Mouse (Mus musculus): ENCODE data around the gene Rimklb.

DNA sequence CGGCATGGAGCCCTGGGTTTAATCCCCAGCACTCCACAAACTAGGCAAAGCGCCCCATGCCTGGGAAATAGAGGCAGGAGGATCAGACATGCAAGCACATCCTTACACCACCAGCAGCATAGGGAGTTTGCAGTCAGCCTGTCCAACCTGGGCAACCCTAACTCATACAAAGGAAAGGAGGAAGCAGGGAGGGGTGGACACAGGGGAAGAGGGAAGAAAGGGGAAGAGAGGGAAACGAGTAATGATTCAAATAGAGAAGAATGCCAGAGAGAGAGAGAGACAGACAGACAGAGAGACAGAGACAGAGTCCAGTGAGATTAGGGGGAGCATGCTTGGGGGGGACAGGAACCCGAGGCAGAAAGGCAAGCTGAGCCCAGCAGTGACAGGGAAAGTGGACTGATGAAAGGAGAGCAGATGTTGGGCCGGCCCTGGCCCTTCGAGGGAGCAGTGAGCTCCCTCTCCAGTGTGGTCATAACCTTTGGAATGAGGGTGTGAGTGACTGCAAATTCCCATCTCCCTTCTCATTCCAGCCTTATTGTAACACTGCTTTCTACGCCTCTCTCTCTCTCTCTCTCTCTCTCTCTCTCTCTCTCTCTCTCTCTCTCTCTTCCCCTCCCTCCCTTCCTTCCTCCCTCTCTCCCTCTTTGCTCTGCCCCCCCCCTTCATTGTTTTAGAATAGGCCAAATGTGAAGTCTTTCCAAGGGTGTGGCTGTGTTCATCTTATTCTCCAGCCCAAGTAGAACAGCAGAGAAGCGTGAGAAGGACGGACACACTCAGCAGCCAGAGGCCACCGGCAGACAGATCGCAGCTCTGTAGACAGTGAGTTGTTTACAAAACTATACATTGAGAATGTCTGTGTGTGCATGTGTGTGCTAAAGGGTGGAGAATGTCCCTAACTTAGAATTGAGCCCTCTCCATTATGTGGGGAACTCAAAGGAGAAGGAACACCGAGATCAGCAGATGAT, 14.6 kb upstream of the Rimklb start:
- TF ChIP-seq CTCF (IDR thresholded peaks at IDR 0.05; ENCODE audit: extremely low read depth, insufficient read depth, insufficient read length, insufficient replicate concordance) (no peak), POLR2A (IDR thresholded peaks at IDR 0.05; ENCODE audit: low read depth, low read length) (no peak)

Data from spleen, adult 2 months (tissue).